Mouse (Mus musculus) c-Kit-positive CD71-positive TER-119-positive erythroid progenitor cells, embryonic 14.5 days (primary cell): ENCODE data around the gene Rad51b.
A peak's percentile ranks its signal among the peaks of the same experiment; 100 is the strongest.

Experiments
- DNase-seq: peaks from one replicate; pipeline ENCODE4 v3.0.0-alpha.2; 2013; ENCODE audit warnings: low spot score

The Rad51b gene

DNA sequence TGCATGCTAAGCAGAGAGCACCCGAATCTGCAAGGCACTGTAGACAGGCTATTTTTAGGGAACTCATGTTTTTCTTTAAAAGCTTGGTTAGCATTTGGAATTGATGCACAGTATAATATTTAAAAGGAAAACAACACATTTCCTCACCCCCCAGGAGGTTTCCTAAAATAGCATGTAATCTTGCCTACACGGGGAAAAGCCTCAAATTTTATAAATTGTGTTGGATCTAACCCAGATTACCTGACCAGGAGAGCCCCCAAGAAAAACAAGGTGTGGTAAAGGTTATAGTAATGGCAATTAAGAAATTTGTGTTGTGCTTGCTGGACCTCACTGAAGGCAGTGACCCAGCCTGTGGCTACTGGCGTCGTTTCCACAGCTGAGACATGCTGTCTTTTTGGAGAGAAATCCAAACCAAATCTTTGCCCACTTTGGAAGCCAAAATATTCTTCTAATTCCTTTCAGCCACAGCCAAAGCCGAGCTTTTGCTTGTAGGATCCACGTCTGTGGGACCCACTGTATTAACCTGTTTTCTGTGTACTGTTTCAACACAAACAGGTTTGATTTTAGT lies 282.0 kb downstream of the Rad51b start:
- DNase-seq = no peak

DNA sequence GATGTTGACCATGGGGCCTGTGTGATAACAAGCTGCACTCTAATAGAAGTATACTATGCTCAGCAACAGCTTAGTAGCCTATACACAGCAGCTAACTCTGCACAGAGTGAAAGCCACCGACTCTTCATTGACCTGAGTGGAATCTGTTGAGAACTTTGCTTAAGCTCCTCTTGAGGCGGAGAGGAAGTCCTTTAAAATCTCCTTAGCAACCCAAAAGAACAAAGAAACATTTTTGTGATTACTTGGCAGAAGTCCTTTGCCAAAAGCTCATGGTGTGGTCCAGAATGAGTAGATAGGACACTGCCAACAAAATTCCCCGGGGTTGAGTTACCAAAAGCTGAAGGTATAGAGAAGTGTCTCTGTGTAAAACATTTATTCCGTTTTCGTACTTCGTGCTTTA lies 282.8 kb downstream of the Rad51b start:
- no peak for DNase-seq

DNA sequence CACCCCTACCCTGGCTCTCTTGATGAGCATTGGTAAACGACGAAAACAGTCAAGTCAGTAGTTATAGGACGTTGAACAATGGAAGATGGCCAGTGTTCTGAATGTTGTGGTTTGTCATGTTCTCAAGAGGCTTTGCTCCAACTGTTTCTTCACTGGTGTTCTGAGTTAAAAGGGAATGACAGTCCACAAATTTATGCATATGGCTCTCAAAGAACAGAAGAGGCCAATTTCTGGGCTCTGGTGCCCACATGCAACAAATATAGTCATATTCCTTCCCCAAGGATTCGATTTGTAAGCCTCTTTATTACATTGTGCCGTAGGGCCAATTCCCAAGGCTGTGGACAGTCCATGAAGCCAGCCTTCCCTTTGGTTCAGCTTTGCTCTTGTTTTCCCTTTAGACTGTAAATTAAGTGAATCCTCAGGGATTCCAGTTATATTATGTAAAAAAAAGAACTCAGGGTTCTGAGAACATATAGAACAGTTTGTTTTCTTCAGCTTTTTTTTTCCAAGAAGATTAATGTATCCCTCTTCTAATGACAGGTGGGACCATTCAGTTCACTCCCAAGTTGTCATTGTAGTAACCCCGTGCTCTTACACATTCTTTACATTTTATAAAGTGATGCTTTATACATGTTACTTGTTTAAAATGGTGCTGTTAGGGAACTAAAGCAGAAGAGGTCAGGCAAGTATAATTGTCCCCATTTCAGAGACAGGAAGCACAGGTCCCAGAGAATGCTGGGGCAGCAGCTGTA lies 287.6 kb downstream of the Rad51b start:
- no peak for DNase-seq

DNA sequence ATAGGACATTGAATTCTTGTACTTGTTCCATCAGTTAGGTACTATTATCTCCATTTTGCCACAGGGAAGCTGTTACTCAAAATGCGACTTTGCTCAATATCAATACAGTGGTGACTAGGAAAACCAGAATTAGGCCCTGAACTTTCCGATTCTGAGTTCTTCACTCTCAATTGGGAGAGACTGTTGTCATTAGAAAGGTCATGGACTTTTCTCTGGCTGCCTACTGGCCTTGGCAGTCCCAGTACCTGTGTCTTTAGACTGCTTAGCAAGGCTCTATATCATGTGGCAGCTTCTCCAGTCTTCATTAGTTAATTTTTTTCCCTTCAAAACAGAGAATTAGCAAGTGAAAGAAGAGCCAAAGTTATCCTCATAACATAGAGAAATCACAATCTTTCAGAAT lies 288.3 kb downstream of the Rad51b start:
- DNase-seq = no peak

DNA sequence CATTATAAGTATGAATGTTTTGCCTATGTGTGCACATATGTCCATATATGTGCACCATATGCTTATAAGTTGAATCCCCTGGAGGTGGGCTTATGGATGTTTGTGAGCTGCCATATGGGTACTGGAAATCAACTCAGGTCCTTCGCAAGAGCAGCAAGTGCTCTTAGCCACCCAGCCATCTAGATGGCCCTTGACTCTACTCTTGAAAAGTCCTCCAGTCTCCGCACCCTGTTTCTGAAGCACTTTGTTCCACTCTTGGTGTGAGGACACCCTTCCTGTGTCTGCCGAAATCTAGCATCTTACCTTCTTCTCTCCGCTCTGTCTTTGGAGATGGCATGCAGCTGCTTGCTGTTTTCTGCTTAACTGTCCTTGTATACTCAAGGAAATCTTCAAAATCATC lies 291.7 kb downstream of the Rad51b start:
- DNase-seq = no peak

DNA sequence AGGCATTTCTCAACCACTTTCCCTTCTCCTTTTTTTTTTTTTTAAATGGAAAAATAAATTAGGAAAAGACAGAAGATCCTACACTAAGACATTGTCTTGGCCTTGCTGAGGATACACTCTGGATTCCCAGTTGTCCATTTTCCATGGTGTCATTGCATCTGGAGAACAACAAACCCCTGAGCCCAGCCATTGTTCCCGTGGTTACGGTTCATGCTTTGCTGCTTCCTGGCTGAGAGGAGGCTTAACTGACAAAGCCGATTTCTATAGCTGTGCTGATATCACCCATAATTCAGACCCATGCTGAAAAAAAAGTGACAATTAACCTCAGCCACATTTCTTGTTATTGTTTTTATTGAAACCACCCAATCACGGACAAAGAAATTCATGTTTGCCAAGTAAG lies 295.1 kb downstream of the Rad51b start:
- no peak for DNase-seq

DNA sequence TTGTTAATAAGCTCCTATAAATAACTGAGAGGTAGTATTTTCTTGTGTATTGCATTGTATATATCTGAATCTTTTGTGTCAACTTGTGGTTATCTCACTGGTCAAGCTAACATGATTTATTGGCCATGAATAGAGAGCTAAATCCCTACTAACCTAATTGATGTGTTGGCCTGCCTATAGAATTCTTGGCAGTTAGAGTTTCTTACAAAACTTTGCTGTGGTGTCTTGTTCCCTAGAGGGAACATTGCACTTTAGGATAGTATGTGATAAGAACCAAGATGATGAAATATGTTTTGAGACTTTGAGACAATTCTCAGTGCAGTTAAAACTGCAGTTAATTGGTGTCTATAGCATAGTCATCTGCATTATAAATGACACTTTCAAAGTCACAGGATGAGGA lies 299.8 kb downstream of the Rad51b start:
- DNase-seq = no peak

DNA sequence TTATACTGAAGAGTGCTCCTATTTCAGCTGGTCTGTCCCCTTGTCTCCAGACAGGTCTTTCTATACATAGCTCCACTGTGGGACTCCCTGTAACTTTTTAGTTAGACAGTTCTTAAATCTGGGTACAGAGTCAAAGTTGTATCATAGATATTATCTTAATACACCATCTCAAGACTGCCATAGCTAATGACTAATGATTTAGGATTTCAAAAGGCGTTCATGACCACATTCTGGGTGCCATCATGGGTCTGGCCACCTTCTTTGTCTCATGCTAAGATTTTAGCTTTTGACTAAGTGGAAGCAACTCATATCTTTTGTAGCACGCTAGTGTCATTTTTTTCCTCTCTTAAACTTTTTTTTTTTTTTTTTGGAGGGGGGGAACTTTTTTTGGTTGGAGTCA lies 300.3 kb downstream of the Rad51b start:
- DNase-seq = no peak

DNA sequence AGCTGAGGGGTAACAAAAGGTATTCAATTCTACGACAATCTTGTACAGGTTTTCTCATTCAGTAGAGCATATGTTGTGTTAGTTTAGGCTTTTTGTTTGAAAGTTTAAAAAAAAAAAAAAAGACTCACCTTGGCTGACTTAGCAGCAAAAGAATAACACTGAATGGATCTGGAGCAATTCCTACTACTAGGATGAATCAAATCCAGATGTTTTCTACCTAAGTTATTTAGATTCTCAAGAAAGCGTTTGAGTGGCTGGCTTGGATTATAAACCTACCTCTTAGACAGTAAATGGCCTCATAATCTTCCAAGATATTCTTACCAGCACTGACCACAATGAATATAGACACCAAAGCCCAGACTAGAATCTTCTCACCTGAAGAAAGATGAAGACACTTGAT lies 300.7 kb downstream of the Rad51b start:
- DNase-seq = no peak

DNA sequence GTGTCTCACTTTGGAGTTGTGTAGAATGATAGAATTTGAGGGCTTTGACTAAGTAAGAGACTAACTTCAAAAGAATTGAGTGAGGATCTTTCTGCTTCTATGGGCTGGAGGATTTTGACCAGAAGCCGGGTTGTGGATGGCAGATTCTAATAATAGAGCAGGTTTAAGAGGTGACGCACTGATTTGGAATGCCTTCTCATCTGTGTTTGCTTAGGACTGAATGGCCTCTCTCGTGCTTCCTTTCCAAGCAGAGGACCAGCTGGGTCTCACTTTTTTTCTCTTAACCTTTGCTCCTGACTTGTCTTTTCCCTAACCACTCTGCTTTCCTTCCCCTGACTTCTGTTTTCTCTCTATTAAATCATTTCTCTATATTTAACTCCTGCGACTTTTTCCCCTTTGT lies 301.4 kb downstream of the Rad51b start:
- no peak for DNase-seq

DNA sequence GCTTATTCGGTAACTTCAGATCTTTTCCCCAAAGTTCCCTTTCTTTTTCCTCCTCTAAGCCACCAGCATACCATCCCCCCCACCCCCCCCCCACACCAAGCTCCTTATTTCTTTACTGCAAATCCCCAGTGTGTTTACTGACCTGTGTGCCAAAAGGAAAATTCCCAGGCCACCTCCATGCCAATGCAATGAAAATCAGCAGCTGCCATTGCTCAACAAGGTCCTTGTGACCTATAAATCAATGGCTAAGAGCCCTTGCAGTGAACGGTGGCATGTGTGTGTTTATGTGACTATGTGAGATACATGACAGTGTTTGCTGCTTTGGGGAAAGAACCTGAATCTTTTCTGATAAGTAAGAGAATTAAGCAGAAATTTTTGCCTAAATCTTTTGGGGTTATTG lies 301.8 kb downstream of the Rad51b start:
- DNase-seq = no peak

DNA sequence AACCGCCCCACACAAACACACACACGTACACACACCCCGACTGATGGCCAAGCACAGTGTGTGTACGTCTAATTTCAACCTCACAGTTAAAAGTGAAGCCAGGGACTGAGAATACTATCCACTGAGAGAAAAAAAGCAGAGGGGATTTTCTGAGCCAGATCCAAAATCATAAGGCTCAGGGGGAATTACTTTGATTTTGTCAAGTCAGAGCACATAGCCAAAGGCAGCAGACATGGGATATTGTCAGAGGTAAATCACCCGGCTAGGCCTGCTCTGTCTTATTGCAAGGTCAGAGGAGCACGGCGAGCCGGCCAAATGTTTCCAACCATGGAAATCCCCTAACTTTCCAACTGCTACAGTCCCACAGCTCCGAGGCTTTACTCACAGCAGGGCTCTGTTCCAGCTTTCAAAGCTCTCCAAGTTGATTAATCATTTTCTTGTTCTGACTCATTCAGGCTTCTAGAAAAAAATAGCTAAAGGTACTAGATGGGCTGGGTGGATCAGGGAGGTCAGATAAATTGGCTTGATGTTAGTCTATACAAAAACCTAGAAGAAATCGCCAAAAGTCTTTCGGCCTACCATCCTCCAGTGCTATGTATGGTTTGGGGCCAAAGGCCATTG lies 303.2 kb downstream of the Rad51b start:
- DNase-seq = no peak

DNA sequence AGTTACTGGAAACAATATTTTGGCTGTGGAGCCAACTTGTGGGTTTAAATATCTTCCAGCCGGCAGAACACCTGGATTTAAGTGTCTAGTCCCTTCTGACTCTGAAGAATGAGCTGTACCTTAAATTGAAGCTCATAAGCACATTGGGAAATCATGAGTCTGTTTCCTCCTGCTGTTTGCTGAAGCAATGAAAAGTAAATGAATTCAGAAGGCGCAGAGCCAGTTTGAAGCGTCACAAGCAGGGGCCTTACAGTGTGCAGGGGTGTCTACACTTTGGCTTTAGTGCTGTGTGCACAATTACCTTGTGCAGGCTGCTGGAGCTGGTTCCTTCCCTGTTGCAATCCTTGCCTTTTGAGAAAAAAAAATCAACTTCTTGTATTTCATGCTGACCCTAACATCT lies 305.6 kb downstream of the Rad51b start:
- DNase-seq = no peak

DNA sequence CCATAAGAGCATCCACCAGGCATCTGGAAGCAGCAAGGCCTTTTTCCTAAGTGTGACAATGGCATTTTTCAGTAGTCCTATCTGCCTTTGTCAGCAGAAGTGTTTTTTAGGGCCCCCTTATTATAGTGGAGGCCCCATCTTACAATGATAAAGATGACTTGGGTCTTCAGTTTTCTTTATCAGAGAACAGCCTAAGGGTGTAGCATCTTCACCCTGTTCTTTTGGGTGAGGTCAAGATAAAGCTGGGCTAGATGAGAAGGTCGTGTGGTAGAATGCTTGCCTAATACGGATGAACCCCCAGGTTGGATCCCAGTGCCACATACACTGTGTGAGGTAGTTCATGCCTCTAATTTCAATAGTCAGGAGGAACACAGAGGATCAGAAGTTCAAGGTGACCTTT lies 307.8 kb downstream of the Rad51b start:
- DNase-seq = peak; percentile 47

DNA sequence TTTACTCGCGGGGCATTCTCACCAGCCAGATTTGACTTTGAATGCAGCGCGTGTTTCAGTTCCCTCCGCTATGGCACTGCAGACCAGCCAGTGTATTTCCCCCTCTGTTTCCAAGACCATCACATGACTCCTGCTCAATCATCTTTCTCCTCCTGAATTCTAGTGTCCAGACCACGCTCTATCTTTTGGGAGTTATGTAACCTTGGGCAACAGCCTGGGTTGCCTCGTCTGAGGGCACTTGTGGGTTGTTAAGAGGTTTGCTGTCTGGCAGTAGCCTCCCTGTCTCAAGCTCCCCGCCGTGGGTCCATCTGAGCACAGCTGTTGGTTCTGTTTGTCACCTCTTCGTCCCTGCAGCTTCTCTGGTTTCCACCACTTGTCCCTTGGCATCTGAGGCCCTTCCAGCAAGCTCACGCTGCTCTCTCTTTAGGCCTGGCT lies 309.1 kb downstream of the Rad51b start:
- DNase-seq = no peak

DNA sequence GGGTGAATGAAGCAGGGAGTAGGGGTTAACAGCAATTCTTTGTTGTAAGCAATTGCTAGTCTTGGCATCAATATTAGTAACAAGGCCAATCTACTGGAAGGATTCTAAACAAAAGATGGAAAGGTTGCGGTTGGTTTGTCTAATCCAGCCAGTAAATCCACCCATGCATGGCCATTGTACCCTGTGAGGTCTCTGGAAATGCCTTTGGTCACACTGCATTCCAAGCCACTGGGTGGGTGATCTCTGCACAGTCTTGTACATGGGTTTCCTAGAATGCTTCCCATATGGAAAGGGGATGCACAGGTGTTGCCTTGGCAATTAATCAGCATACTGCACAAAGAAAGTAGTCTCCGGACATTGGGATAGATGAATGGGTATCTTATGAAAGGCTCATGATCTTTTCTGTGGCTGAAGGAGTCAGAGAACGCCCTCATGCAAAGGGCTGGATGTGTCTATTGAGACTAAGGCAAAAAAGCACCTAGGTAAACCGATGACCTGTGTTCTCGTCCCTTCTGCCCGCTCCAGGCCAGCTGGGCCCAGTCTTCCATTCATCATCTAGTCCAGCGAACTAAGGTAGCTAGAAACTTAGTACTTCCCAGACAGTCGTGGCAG lies 312.4 kb downstream of the Rad51b start:
- no peak for DNase-seq

DNA sequence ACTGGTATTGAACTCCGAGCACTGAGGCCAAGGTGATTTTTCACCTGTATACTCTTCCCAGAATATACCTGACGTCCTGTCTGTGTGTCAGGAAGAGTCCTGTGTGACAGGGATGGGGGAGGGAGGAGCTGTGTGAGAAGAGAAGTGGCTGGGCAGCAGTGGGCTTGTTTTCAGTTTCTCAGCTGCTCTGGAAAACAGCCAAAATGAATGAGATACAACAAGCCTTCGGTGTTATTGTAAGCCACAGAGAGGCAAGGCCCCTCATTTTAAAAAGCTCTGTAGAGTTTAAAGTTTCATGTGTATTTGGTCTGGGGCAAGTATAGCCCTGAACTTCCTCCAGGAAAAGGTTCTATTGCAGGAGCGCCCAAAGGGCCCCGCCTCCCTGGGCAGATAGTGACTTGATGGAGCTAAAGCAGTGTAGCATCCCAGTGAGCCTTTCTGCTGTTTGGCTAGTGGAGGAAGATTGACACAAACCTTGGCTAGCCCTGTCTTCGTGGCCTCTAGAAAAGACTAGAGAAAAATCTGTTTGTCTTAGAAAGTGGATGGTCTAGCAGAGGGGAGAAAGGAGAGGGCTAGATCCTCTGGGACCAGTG lies 313.5 kb downstream of the Rad51b start:
- no peak for DNase-seq

DNA sequence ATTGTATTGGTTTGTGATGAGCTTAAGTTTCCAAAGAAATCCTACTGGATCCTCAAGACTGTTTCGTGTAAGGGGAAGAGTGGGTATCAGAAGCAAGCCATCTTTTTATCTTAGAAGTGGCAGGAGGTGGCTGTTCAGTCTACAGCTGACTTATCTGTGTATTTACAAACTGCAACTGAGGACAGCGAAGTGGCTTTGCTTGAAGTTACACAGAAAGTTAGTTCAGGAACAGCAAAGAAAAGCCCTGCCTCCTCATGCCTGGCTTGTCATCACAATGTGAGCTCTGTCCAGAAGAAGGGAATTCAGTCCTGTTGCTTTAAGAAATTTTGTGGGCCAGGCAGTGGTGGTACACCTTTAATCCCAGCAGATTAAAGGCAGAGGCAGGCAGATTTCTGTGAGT lies 314.6 kb downstream of the Rad51b start:
- DNase-seq = peak; percentile 68

DNA sequence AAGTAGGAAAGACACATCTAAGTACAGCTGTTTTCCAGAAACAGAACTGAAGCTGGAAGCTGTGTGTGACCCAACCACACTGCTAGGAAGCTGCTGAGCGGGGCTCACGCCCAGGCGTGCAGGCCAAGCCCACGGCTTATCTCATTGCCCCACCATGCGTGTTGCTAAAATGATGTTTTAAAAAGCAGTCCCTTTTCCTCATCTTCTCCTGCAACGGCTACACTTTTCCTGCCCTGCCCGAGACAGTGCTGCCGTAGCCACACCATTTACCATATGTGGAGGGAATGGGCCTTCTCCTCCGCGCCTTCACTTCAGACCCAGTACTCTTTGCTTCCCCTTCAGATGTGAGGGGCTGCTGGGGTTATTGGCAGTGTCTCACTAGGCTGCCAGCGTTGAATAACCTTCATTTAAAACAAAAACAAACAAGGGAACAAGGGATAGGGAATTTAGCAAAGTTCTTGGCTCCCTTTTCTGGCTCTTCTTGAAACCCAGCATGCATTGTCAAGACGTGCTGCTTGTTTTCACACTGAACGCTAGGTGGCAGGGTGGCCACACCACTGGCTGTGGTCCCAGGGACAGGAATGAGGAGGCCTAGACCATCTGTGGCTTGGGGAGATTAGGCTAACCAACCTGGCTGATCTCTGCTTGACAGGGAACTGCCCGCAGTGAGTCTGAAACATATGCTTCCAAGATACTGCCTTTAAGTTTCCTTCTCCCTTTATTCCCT lies 315.4 kb downstream of the Rad51b start:
- DNase-seq = peak; percentile 93

DNA sequence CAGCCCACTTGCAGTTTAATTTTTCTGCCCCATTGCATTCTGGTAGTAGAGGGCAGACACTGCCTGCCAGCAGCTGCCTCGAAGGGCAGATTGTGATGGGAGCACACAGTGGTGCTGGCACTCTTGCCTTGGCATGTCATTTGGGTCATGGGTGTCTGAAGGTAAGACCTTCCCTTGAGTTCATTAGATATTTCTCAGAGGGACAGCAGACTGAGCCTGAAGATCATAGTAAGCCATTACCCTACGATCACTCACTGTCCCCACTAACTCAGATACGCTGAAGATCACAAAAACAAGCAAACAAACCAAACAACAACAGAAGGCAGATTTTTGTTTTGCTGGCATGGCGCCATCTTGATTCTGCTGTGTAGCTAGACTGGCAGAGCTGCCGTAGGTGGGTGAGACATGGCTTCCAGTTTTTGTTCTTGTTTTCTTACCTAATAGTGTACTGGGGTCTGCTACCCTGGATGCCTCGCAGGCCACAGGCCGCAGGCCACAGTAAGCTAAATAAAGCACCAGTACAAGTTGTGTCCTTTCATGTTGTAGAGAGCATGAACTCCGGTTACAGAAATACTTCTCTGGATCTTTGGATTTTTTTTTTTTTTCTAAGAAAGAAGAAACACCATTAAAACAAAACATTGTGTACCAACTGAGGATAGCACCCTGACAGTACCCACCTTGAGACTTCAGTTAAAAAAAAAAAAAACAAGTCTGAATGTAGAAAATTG lies 316.1 kb downstream of the Rad51b start:
- DNase-seq = no peak

DNA sequence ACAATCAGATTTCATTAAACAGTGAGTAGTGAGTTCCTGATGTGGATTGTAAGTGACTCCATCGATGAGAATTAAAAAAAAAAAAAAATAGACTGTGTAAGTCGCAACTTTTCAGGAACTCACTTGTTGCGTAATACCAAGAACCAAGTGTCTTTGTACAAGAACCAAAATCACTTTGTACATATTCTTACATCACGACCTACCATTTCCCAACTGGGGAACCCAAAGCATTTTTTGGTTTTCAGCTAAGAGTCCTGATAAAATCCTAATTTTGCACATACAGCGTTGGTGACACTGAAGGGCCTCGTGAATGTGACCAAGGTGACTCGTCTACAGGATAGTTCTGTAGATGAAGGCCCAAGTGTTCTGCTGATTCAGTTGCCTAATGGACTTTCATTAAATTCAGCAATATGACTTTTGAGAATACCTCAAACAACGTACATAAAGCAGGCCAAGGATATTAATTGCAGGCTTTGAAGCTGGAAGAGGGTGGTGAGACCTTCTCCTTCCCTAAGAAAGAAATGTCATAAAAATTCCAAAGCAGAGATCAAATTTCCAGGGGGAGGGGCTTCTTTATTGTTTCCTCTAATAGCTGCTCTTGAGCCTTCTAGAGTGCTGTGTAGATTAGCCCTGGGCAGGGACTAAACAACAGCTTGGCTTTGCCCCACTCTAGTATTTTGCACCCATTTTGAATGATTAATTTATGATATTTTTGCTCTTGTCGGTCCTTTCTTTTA lies 316.9 kb downstream of the Rad51b start:
- no peak for DNase-seq
